Mouse (Mus musculus): ENCODE data around the gene Pard3b.

Pard3b gene

GRCm38 (mm10) chr1:62252432-62252831, 613.8 kb downstream of the Pard3b start:
- no peak for DNase-seq (ENCODE audit: low spot score)

GRCm38 (mm10) chr1:62254316-62254715, 615.7 kb downstream of the Pard3b start:
- no peak for DNase-seq (ENCODE audit: low spot score)

- DNase-seq (ENCODE audit: low spot score) = no peak
Measured at GRCm38 (mm10) chr1:62254888-62255287, 616.3 kb downstream of the Pard3b start.

GRCm38 (mm10) chr1:62276466-62276865, 637.8 kb downstream of the Pard3b start:
- DNase-seq (ENCODE audit: low spot score) = no peak

GRCm38 (mm10) chr1:62278586-62278985, 640.0 kb downstream of the Pard3b start:
- no peak for DNase-seq (ENCODE audit: low spot score)

GRCm38 (mm10) chr1:62280586-62280985, 642.0 kb downstream of the Pard3b start:
- no peak for DNase-seq (ENCODE audit: low spot score)

GRCm38 (mm10) chr1:62282835-62283234, 644.2 kb downstream of the Pard3b start:
- DNase-seq (ENCODE audit: low spot score) = no peak

- no peak for DNase-seq (ENCODE audit: low spot score)
Measured at GRCm38 (mm10) chr1:62283624-62284023, 645.0 kb downstream of the Pard3b start.

- no peak for DNase-seq (ENCODE audit: low spot score)
Measured at GRCm38 (mm10) chr1:62309376-62309775, 670.8 kb downstream of the Pard3b start.

GRCm38 (mm10) chr1:62325237-62325636, 686.6 kb downstream of the Pard3b start:
- no peak for DNase-seq (ENCODE audit: low spot score)

- DNase-seq (ENCODE audit: low spot score) = no peak
Measured at GRCm38 (mm10) chr1:62327743-62328142, 689.1 kb downstream of the Pard3b start.

GRCm38 (mm10) chr1:62328808-62329207, 690.2 kb downstream of the Pard3b start:
- DNase-seq (ENCODE audit: low spot score) = no peak

- no peak for DNase-seq (ENCODE audit: low spot score)
Measured at GRCm38 (mm10) chr1:62333016-62333415, 694.4 kb downstream of the Pard3b start.

- no peak for DNase-seq (ENCODE audit: low spot score)
Measured at GRCm38 (mm10) chr1:62334196-62334595, 695.6 kb downstream of the Pard3b start.

GRCm38 (mm10) chr1:62340261-62340660, 701.6 kb downstream of the Pard3b start:
- DNase-seq (ENCODE audit: low spot score) = no peak

GRCm38 (mm10) chr1:62344286-62344685, 705.7 kb downstream of the Pard3b start:
- DNase-seq (ENCODE audit: low spot score) = no peak

- DNase-seq (ENCODE audit: low spot score) = no peak
Measured at GRCm38 (mm10) chr1:62348371-62348770, 709.7 kb downstream of the Pard3b start.

- no peak for DNase-seq (ENCODE audit: low spot score)
Measured at GRCm38 (mm10) chr1:62355496-62355895, 716.9 kb downstream of the Pard3b start.

GRCm38 (mm10) chr1:62374427-62375050, 735.9 kb downstream of the Pard3b start:
- DNase-seq (ENCODE audit: low spot score) = no peak

- no peak for DNase-seq (ENCODE audit: low spot score)
Measured at GRCm38 (mm10) chr1:62378335-62378734, 739.7 kb downstream of the Pard3b start.

- DNase-seq (ENCODE audit: low spot score) = no peak
Measured at GRCm38 (mm10) chr1:62382807-62383514, 744.3 kb downstream of the Pard3b start.

GRCm38 (mm10) chr1:62384241-62384640, 745.6 kb downstream of the Pard3b start:
- DNase-seq (ENCODE audit: low spot score) = no peak

- DNase-seq (ENCODE audit: low spot score) = no peak
Measured at GRCm38 (mm10) chr1:62388013-62388412, 749.4 kb downstream of the Pard3b start.

GRCm38 (mm10) chr1:62392863-62393262, 754.2 kb downstream of the Pard3b start:
- no peak for DNase-seq (ENCODE audit: low spot score)

Measured in ovary, postnatal 14 days (tissue).